Mouse (Mus musculus) forebrain, embryonic 10.5 days (tissue): ENCODE data around the gene Ascc2. TPM values are rescaled to one million over a fixed set of nuclear protein-coding genes. Genes with fewer than 3 reads are reported as not detected.

Source experiments
- DNase-seq: peaks from one replicate; pipeline ENCODE4 v3.0.0-alpha.2; 2017; ENCODE audit warnings: low spot score; ENCODE audit errors: extremely low spot score
- H3K27ac ChIP-seq: fragments of 300-500 bp; sonication (generic); 2 replicates; pipeline ENCODE4 v1.5.1; 2016; ENCODE audit warnings: mild to moderate bottlenecking
- H3K27me3 ChIP-seq: fragments of 300-500 bp; sonication (generic); 2 replicates; pipeline ENCODE4 v1.6.1; 2016; ENCODE audit warnings: mild to moderate bottlenecking; ENCODE audit not compliant: poor library complexity, severe bottlenecking
- H3K36me3 ChIP-seq: fragments of 300-500 bp; sonication (generic); replicated peaks from 2 replicates; pipeline ENCODE4 v1.6.1; 2016; ENCODE audit warnings: mild to moderate bottlenecking, moderate library complexity
- H3K4me1 ChIP-seq: fragments of 300-500 bp; sonication (generic); 2 replicates; pipeline ENCODE4 v1.6.1; 2016
- H3K4me3 ChIP-seq: fragments of 300-500 bp; sonication (generic); 2 replicates; pipeline ENCODE4 v1.5.1; 2016; ENCODE audit warnings: mild to moderate bottlenecking, moderate library complexity
- H3K9me3 ChIP-seq: fragments of 300-500 bp; sonication (generic); 2 replicates; pipeline ENCODE4 v1.6.1; 2016; ENCODE audit warnings: mild to moderate bottlenecking, moderate library complexity
- WGBS: fragments of 180-500 bp; shearing (Covaris S2); methylation state at CpG from one replicate; pipeline ENCODE4 v1.1.7; 2016; 5-methylcytosine and 5-hydroxymethylcytosine counted together
- polyA plus RNA-seq: library from polyadenylated mRNA; unstranded; fragments of >200 nt; fragmentation: Nextera tagmentation; extraction: Ambion mirVana; gene quantifications from 2 replicates; pipeline ENCODE4 v1.2.1, GENCODE M21; 2016

Ascc2 gene
- 38.1 and 38.7 TPM in 2 replicates for polyA plus RNA-seq

DNA sequence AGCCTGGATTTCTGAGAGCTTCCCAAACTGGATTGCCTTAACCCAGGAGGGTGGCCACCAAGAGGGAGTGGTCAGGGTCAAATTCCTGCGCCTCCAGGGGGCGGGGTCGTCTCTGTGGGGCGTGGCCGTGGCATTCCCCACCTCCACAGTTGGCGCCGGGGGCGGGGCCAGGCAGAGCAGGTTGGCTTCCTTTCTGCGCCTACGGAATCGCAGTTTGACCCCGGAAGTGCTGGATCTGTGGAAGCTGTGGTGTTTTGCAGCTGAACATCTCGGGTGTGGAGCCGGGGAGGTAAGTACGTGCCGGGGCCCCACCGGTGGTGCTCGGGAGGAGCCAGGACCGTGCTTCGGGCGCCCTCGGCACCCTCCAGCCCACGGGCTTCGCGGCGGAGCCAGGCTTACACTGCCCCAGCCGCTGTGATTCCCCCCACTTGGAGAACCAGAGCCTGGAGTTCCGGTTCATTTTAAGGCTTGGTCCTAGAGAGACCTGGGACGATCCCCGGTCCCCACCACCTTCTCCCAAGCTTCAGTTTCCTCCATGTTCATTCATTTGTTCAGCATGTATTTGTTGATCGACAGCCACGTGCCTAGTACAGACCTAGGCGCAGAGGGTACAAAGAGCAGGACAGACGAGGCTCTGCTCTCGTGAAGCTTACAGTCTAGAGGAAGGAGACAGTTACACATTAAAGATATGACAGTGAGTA lies at the start of gene Ascc2:
Gene Ascc2 (plus strand): TSS at position 214 of the 701 bp plus-strand sequence.
- WGBS: under 1% methylated on average over 35 of the region's 35 CpGs
- Histone ChIP-seq H3K27ac (peak within 1 kb of the TSS; percentile 89), H3K36me3 (peaks cover 19% of the 10 kb centered on the region), H3K4me3 (peak within 1 kb of the TSS; percentile 91), H3K27me3 (no peaks in the 10 kb centered on the region), H3K4me1 (peaks cover 27% of the 10 kb centered on the region), H3K9me3 (no peaks in the 10 kb centered on the region)
- DNase-seq: peak; percentile 98

DNA sequence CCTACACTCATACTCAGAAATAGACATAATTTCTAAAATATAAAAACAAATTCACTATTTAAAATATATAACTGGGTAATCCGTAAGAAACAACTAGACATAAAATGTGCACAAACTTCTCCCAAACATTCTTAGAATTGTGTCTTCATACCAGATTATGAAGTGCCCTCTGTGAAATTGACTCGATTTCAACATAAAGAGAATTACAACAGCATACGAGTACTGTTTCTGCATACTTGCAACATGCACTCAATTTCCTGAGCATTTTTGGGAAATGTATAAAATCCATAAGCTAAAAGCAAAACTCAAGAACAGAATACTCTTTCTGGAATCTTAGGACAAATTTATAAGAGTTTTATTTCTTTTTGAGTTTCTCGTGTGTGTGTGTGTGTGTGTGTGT lies 45.7 kb upstream of the Ascc2 start:
- Histone ChIP-seq H3K4me3 (no peak overlapping the region), H3K27ac (no peak overlapping the region), H3K9me3 (no peaks in the 10 kb centered on the region), H3K36me3 (peaks cover 10% of the 10 kb centered on the region), H3K27me3 (no peaks in the 10 kb centered on the region), H3K4me1 (peaks cover 22% of the 10 kb centered on the region)
- WGBS: 86% methylated on average over 4 of the region's 4 CpGs
- no peak for DNase-seq

- H3K27ac ChIP-seq: peak overlapping the region; percentile 95; the same call in 1 of the 2 replicates
- WGBS: 45% methylated on average over 5 of the region's 5 CpGs
- no peak for DNase-seq
Measured at GRCm38 (mm10) chr11:4593491-4593848, 44.1 kb upstream of the Ascc2 start.

GRCm38 (mm10) chr11:4593849-4594607 lies 43.5 kb upstream of the Ascc2 start:
- no peaks in the 10 kb centered on the region for H3K27me3 ChIP-seq
- DNase-seq: no peak
- WGBS: under 1% methylated on average over 43 of the region's 45 CpGs

More at GRCm38 (mm10) chr11:4593491-4593848, 44.1 kb upstream of the Ascc2 start:
- peaks cover 3% of the 10 kb centered on the region; the same call in 1 of the 2 replicates for H3K36me3 ChIP-seq
- H3K9me3 ChIP-seq: no peaks in the 10 kb centered on the region
- no peaks in the 10 kb centered on the region for H3K27me3 ChIP-seq
- peaks cover 22% of the 10 kb centered on the region for H3K4me1 ChIP-seq
- peak overlapping the region; percentile 80 for H3K4me3 ChIP-seq

GRCm38 (mm10) chr11:4594608-4595500 lies 42.7 kb upstream of the Ascc2 start, which contains the start of gene Mtmr3:
Gene Mtmr3 (minus strand): TSS chr11:4594863.
- peak; percentile 93 for DNase-seq
- H3K27me3 ChIP-seq: no peaks in the 10 kb centered on the region
- peaks cover 22% of the 10 kb centered on the region for H3K4me1 ChIP-seq
- H3K4me3 ChIP-seq: peak within 1 kb of the TSS; percentile 80
- H3K27ac ChIP-seq: peak within 1 kb of the TSS; percentile 95
- no peaks in the 10 kb centered on the region; the same call in 1 of the 2 replicates for H3K36me3 ChIP-seq
- WGBS: 5% methylated on average over 53 of the region's 53 CpGs
- H3K9me3 ChIP-seq: no peaks in the 10 kb centered on the region

More at GRCm38 (mm10) chr11:4593849-4594607, 43.5 kb upstream of the Ascc2 start:
- Histone ChIP-seq H3K4me3 (peak overlapping the region; percentile 80), H3K36me3 (peaks cover 3% of the 10 kb centered on the region; the same call in 1 of the 2 replicates), H3K4me1 (peaks cover 22% of the 10 kb centered on the region), H3K27ac (peak overlapping the region; percentile 95), H3K9me3 (no peaks in the 10 kb centered on the region)

GRCm38 (mm10) chr11:4598411-4598810 lies 39.1 kb upstream of the Ascc2 start:
- 94% methylated on average over 2 of the region's 2 CpGs for WGBS
- Histone ChIP-seq H3K36me3 (no peaks in the 10 kb centered on the region), H3K27me3 (no peaks in the 10 kb centered on the region), H3K4me1 (peaks cover 22% of the 10 kb centered on the region), H3K4me3 (no peak overlapping the region), H3K27ac (no peak overlapping the region), H3K9me3 (no peaks in the 10 kb centered on the region)
- no peak for DNase-seq

DNA sequence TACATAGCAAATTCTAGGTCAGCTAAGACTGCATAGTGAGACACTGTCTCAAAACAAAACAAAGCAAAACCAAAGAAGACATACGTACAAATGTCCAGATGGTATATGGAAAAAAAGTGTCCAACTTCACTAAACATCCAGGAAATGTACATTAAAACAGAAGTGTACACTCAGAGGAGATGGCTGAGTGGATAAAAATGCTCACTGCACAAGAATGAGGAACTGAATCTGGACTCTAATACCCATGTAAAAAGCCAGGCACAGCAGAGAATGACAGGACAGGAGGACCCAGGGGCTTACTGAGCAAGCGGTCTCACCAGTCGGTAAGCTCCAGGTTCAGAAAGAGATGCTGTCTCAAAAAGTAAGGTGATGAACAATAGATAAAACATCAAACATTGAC lies 37.6 kb upstream of the Ascc2 start:
- H3K9me3 ChIP-seq: no peaks in the 10 kb centered on the region
- H3K4me3 ChIP-seq: no peak overlapping the region
- H3K27ac ChIP-seq: no peak overlapping the region
- no peak for DNase-seq
- WGBS: 96% methylated on average over 3 of the region's 3 CpGs
- H3K4me1 ChIP-seq: peaks cover 20% of the 10 kb centered on the region
- H3K36me3 ChIP-seq: no peaks in the 10 kb centered on the region
- no peaks in the 10 kb centered on the region for H3K27me3 ChIP-seq

DNA sequence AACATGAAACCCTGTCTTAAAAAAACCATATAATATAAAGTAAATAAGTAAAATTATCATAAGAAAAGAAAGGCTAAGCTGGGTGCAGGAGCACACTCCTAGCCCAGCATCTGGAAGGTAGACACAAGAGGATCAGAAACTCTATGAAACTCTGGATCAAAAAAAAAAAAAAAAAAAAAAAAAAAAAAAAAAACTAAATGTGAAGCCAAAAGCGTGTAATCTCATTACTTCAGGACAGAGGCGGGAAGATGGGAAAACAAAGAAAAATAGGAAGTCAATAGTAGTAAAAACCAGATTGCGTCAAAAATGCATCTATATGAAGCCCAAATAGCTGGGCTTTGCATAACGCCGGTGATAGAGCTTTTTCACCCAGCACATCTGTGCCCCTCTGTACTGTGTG lies 35.7 kb upstream of the Ascc2 start:
- DNase-seq: no peak
- Histone ChIP-seq H3K27me3 (no peaks in the 10 kb centered on the region), H3K36me3 (no peaks in the 10 kb centered on the region), H3K4me3 (no peak overlapping the region), H3K27ac (no peak overlapping the region), H3K4me1 (peaks cover 16% of the 10 kb centered on the region), H3K9me3 (no peaks in the 10 kb centered on the region)
- 83% methylated on average over 5 of the region's 5 CpGs for WGBS

- Histone ChIP-seq H3K9me3 (no peaks in the 10 kb centered on the region), H3K27me3 (no peaks in the 10 kb centered on the region), H3K36me3 (no peaks in the 10 kb centered on the region), H3K27ac (peak overlapping the region; percentile 44; the same call in 1 of the 2 replicates), H3K4me1 (peaks cover 16% of the 10 kb centered on the region), H3K4me3 (no peak overlapping the region)
- WGBS: 53% methylated on average over 12 of the region's 12 CpGs
- no peak for DNase-seq
Measured at GRCm38 (mm10) chr11:4602691-4603441, 34.7 kb upstream of the Ascc2 start.

DNA sequence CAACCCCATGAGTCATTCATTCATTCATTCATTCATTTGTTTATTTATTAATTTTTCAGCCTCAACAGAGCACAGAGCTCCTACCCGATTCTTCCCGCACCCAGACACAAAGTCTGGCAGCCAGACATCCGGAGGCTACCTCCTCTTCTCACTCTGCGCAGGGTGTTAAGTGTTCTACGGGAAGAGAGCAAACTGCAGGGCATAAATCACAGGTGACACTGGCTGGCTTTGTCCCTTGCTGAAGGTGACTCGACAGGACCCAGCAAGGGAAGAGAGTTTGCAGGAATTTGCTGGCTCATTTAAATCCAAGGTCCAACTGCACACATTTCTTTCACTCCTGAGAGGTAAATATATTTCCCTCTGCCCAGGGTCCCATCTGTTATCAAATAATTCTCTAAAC lies 33.1 kb upstream of the Ascc2 start:
- Histone ChIP-seq H3K4me1 (peaks cover 16% of the 10 kb centered on the region), H3K27me3 (no peaks in the 10 kb centered on the region), H3K27ac (no peak overlapping the region), H3K4me3 (no peak overlapping the region), H3K9me3 (no peaks in the 10 kb centered on the region), H3K36me3 (no peaks in the 10 kb centered on the region)
- 80% methylated on average over 6 of the region's 6 CpGs for WGBS
- DNase-seq: no peak

- H3K36me3 ChIP-seq: no peaks in the 10 kb centered on the region
- H3K9me3 ChIP-seq: no peaks in the 10 kb centered on the region
- DNase-seq: no peak
- no peaks in the 10 kb centered on the region for H3K27me3 ChIP-seq
- peaks cover 16% of the 10 kb centered on the region for H3K4me1 ChIP-seq
- no peak overlapping the region for H3K27ac ChIP-seq
- no peak overlapping the region for H3K4me3 ChIP-seq
- WGBS: 60% methylated on average over 7 of the region's 7 CpGs
Measured at GRCm38 (mm10) chr11:4605414-4605813, 32.1 kb upstream of the Ascc2 start.

GRCm38 (mm10) chr11:4606541-4606940 lies 31.0 kb upstream of the Ascc2 start:
- Histone ChIP-seq H3K27me3 (no peaks in the 10 kb centered on the region), H3K9me3 (no peaks in the 10 kb centered on the region), H3K27ac (no peak overlapping the region), H3K36me3 (no peaks in the 10 kb centered on the region), H3K4me1 (peaks cover 16% of the 10 kb centered on the region), H3K4me3 (no peak overlapping the region)
- DNase-seq: no peak
- 84% methylated on average over 1 of the region's 1 CpGs for WGBS
